Mouse (Mus musculus) heart, postnatal 0 days (tissue): ENCODE measurements around the gene Zbtb42. TPM values are rescaled to one million over a fixed set of nuclear protein-coding genes. Genes with fewer than 3 reads are reported as not detected.

Experiments
- ATAC-seq: fragments of 200-750 bp; cut with Nextera tagmentation; 2 replicates; pipeline ENCODE4 v1.8.0; 2017; ENCODE audit warnings: low read depth, moderate number of reproducible peaks, moderate library complexity; ENCODE audit not compliant: insufficient read depth
- DNase-seq: peaks from one replicate; pipeline ENCODE4 v3.0.0-alpha.2; 2016; ENCODE audit warnings: low spot score
- H3K27ac ChIP-seq: fragments of 300-500 bp; sonication (generic); 2 replicates; pipeline ENCODE4 v1.5.1; 2014; ENCODE audit warnings: low read depth, mild to moderate bottlenecking
- H3K27me3 ChIP-seq: fragments of 300-500 bp; sonication (generic); 2 replicates; pipeline ENCODE4 v1.6.1; 2014; ENCODE audit warnings: low read length, mixed read lengths; ENCODE audit not compliant: control insufficient read depth, insufficient read depth
- H3K36me3 ChIP-seq: fragments of 300-500 bp; sonication (generic); replicated peaks from 2 replicates; pipeline ENCODE4 v1.6.1; 2014; ENCODE audit warnings: low read length, mixed read lengths; ENCODE audit not compliant: control insufficient read depth, insufficient read depth
- H3K4me1 ChIP-seq: fragments of 300-500 bp; sonication (generic); 2 replicates; pipeline ENCODE4 v1.6.1; 2014; ENCODE audit warnings: antibody characterized with exemption; ENCODE audit not compliant: control insufficient read depth, insufficient read depth
- H3K4me2 ChIP-seq: fragments of 300-500 bp; sonication (generic); 2 replicates; pipeline ENCODE4 v1.6.1; 2014; ENCODE audit warnings: low read depth, mild to moderate bottlenecking, low read length, moderate library complexity
- H3K4me3 ChIP-seq: fragments of 300-500 bp; sonication (generic); 2 replicates; pipeline ENCODE4 v1.5.1; 2014; ENCODE audit warnings: low read depth, low read length
- H3K9ac ChIP-seq: fragments of 300-500 bp; sonication (generic); replicated peaks from 2 replicates; pipeline ENCODE4 v1.6.1; 2014; ENCODE audit warnings: low read depth, low read length, mixed read lengths
- H3K9me3 ChIP-seq: fragments of 300-500 bp; sonication (generic); replicated peaks from 2 replicates; pipeline ENCODE4 v1.6.1; 2016; ENCODE audit warnings: low read length; ENCODE audit not compliant: control insufficient read depth
- CTCF ChIP-seq: IDR thresholded peaks from 2 replicates; pipeline ENCODE4 v1.5.1; 2016; ENCODE audit warnings: antibody characterized with exemption, control low read depth, low read depth
- EP300 ChIP-seq: IDR thresholded peaks from 2 replicates; pipeline ENCODE4 v1.6.1; 2016; ENCODE audit warnings: antibody characterized with exemption, low read depth
- WGBS: fragments of 180-500 bp; shearing (Covaris S2); extraction: QIAGEN DNeasy Blood & Tissue Kit; methylation state at CpG from one replicate; pipeline ENCODE4 v1.1.7; 2014; 5-methylcytosine and 5-hydroxymethylcytosine counted together
- polyA plus RNA-seq: library from polyadenylated mRNA; unstranded; fragments of >200 nt; fragmentation: Nextera tagmentation; extraction: Ambion mirVana; gene quantifications from 2 replicates; pipeline ENCODE4 v1.2.1, GENCODE M21; 2015
- total RNA-seq: library from RNA; depleted of rRNA; stranded (reverse); fragments of >200 nt; gene quantifications from 2 replicates; pipeline ENCODE4 v1.2.3, GENCODE M21; 2014; ENCODE audit warnings: low replicate concordance

Zbtb42 gene
- total and polyA plus RNA-seq, 2 experiments from 2014 or later: 3.2 to 4.6 TPM

- Histone ChIP-seq H3K27ac (peak overlapping the region; percentile 90), H3K36me3 (no peaks in the 10 kb centered on the region), H3K9me3 (no peaks in the 10 kb centered on the region), H3K9ac (peak overlapping the region; percentile 91), H3K4me3 (peak overlapping the region; percentile 76), H3K4me1 (peaks cover 15% of the 10 kb centered on the region), H3K4me2 (peak overlapping the region; percentile 92), H3K27me3 (no peaks in the 10 kb centered on the region)
- DNase-seq (peak; percentile 94), ATAC-seq (peak; percentile 98)
- TF ChIP-seq EP300: no peak; the same call in 1 of the 2 replicates
- TF ChIP-seq CTCF: no peak
- 2% methylated on average over 53 of the region's 54 CpGs for WGBS
Measured at GRCm38 (mm10) chr12:112693185-112694126, 14.8 kb downstream of the Zbtb42 start.

GRCm38 (mm10) chr12:112694127-112694475 is 15.5 kb downstream of the Zbtb42 start:
- no peak for DNase-seq
- Histone ChIP-seq H3K4me1 (peaks cover 15% of the 10 kb centered on the region), H3K27me3 (no peaks in the 10 kb centered on the region), H3K36me3 (no peaks in the 10 kb centered on the region), H3K4me2 (peak overlapping the region; percentile 92), H3K27ac (peak overlapping the region; percentile 90), H3K4me3 (peak overlapping the region; percentile 76; the same call in 1 of the 2 replicates), H3K9ac (peak overlapping the region; percentile 91), H3K9me3 (no peaks in the 10 kb centered on the region)
- no peak for ATAC-seq
- WGBS: 76% methylated on average over 10 of the region's 10 CpGs
- TF ChIP-seq CTCF: no peak
- no peak for TF ChIP-seq EP300

GRCm38 (mm10) chr12:112696806-112697425 is 18.3 kb downstream of the Zbtb42 start:
- no peak for TF ChIP-seq EP300
- no peak for TF ChIP-seq CTCF
- Histone ChIP-seq H3K27ac (no peak overlapping the region), H3K4me1 (peaks cover 15% of the 10 kb centered on the region), H3K9ac (no peak overlapping the region), H3K4me3 (no peak overlapping the region), H3K9me3 (no peaks in the 10 kb centered on the region), H3K27me3 (0 out of 2 replicates have a peak, but pooled peaks cover 9% of the 10 kb centered on the region), H3K4me2 (no peak overlapping the region), H3K36me3 (no peaks in the 10 kb centered on the region)
- no peak for DNase-seq
- no peak for ATAC-seq
- WGBS: 78% methylated on average over 3 of the region's 3 CpGs

GRCm38 (mm10) chr12:112700522-112700921 is 21.9 kb downstream of the Zbtb42 start:
- TF ChIP-seq CTCF: no peak
- TF ChIP-seq EP300: no peak
- peak overlapping the region; percentile 35 for H3K4me2 ChIP-seq
- ATAC-seq (peak; percentile 36; the same call in 1 of the 2 replicates), DNase-seq (no peak)
- 5% methylated on average over 15 of the region's 15 CpGs for WGBS
- H3K4me1 ChIP-seq: no peaks in the 10 kb centered on the region
- 0 out of 2 replicates have a peak, but pooled peaks cover 12% of the 10 kb centered on the region for H3K27me3 ChIP-seq
- no peaks in the 10 kb centered on the region for H3K9me3 ChIP-seq
- H3K9ac ChIP-seq: no peak overlapping the region
- no peak overlapping the region for H3K27ac ChIP-seq
- no peaks in the 10 kb centered on the region for H3K36me3 ChIP-seq
- H3K4me3 ChIP-seq: 0 out of 2 replicates have a peak overlapping the region, but pooled peaks have one; percentile 11

GRCm38 (mm10) chr12:112702374-112703320 is 24.0 kb downstream of the Zbtb42 start:
- H3K9ac ChIP-seq: no peak overlapping the region
- TF ChIP-seq EP300: no peak
- TF ChIP-seq CTCF: no peak
- no peak overlapping the region for H3K4me2 ChIP-seq
- peaks cover 16% of the 10 kb centered on the region; the same call in 1 of the 2 replicates for H3K27me3 ChIP-seq
- no peak overlapping the region for H3K27ac ChIP-seq
- DNase-seq (no peak), ATAC-seq (no peak)
- H3K4me1 ChIP-seq: no peaks in the 10 kb centered on the region
- H3K9me3 ChIP-seq: no peaks in the 10 kb centered on the region
- H3K36me3 ChIP-seq: no peaks in the 10 kb centered on the region
- WGBS: 51% methylated on average over 6 of the region's 6 CpGs
- no peak overlapping the region for H3K4me3 ChIP-seq
